Mouse (Mus musculus): ENCODE data around the gene Lcn6. TPM values are rescaled to one million over a fixed set of nuclear protein-coding genes. Genes with fewer than 3 reads are reported as not detected.

The Lcn6 gene
- not detected in 2 replicates for polyA plus RNA-seq (2015; fragmentation: Nextera tagmentation; extraction: Ambion mirVana)

DNA sequence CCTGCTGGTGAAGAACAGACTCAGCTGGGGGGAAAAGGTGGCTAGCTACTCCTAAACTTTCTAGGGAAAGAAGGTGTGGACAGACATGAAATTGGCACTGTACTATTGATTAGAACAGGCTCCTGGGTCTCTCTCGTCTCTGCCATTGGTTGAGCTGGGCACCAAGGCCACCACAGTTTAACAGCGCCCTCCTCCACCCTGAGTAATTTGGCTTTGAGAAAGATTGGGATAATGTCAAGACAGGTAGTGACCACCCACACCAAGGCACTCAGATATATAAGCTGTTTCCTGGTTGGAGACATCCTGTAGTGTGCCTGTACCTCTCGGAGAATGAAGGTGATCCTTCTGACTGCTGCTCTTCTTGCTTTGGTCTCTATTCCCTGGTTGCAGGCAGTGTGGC, at the start of gene Lcn6:
TSS of gene Lcn6 (plus strand) at position 301 of the 400 bp plus-strand sequence.
- Histone ChIP-seq H3K36me3 (ENCODE audit: control insufficient read depth, insufficient read depth, low read length) (no peaks in the 10 kb centered on the region), H3K4me1 (ENCODE audit: control insufficient read depth, insufficient read depth, low read length) (no peaks in the 10 kb centered on the region), H3K27me3 (ENCODE audit: control insufficient read depth, insufficient read depth, low read depth, low read length) (no peaks in the 10 kb centered on the region), H3K9ac (ENCODE audit: low read depth, low read length) (no peak within 1 kb of the TSS), H3K27ac (ENCODE audit: low read length) (no peak within 1 kb of the TSS), H3K9me3 (replicated peaks; ENCODE audit: control insufficient read depth, low read length, poor library complexity, severe bottlenecking) (no peaks in the 10 kb centered on the region), H3K4me2 (ENCODE audit: low read length) (no peak within 1 kb of the TSS), H3K4me3 (ENCODE audit: low read depth, low read length) (no peak within 1 kb of the TSS)
- WGBS, result 98% methylated on average over 3 of the region's 3 CpGs
- ATAC-seq, result no peak

GRCm38 (mm10) chr2:25627811-25628210, 48.8 kb upstream of the Lcn6 start, which contains the start of gene Fcna:
TSS of gene Fcna (minus strand) at chr2:25628030.
- no peak within 1 kb of the TSS for H3K4me3 ChIP-seq (ENCODE audit: low read depth, low read length)
- no peak within 1 kb of the TSS for H3K4me2 ChIP-seq (ENCODE audit: low read length)
- 81% methylated on average over 6 of the region's 6 CpGs for WGBS
- H3K36me3 ChIP-seq (ENCODE audit: control insufficient read depth, insufficient read depth, low read length), result no peaks in the 10 kb centered on the region
- no peaks in the 10 kb centered on the region for H3K9me3 ChIP-seq (replicated peaks; ENCODE audit: control insufficient read depth, low read length, poor library complexity, severe bottlenecking)
- no peaks in the 10 kb centered on the region for H3K27me3 ChIP-seq (ENCODE audit: control insufficient read depth, insufficient read depth, low read depth, low read length)
- H3K9ac ChIP-seq (ENCODE audit: low read depth, low read length), result no peak within 1 kb of the TSS
- no peak for ATAC-seq
- no peak within 1 kb of the TSS for H3K27ac ChIP-seq (ENCODE audit: low read length)
- H3K4me1 ChIP-seq (ENCODE audit: control insufficient read depth, insufficient read depth, low read length), result no peaks in the 10 kb centered on the region

DNA sequence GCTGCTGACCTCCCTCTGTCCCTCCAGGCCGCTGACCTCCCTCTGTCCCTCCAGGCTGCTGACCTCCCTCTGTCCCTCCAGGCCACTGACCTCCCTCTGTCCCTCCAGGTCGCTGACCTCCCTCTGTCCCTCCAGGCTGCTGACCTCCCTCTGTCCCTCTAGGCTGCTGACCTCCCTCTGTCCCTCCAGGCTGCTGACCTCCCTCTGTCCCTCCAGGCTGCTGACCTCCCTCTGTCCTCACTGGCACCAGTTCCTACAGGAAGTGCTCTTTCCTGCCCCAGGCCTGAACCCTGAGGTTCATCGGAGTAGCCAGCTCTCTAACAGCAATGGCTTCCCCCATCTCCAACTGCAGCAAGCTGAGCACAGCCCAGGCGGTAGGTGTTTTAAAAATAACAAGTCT, 47.8 kb upstream of the Lcn6 start:
- Histone ChIP-seq H3K9me3 (replicated peaks; ENCODE audit: control insufficient read depth, low read length, poor library complexity, severe bottlenecking) (no peaks in the 10 kb centered on the region), H3K36me3 (ENCODE audit: control insufficient read depth, insufficient read depth, low read length) (no peaks in the 10 kb centered on the region), H3K27me3 (ENCODE audit: control insufficient read depth, insufficient read depth, low read depth, low read length) (no peaks in the 10 kb centered on the region), H3K27ac (ENCODE audit: low read length) (no peak overlapping the region), H3K4me3 (ENCODE audit: low read depth, low read length) (no peak overlapping the region), H3K9ac (ENCODE audit: low read depth, low read length) (no peak overlapping the region), H3K4me2 (ENCODE audit: low read length) (no peak overlapping the region), H3K4me1 (ENCODE audit: control insufficient read depth, insufficient read depth, low read length) (no peaks in the 10 kb centered on the region)
- ATAC-seq, result no peak
- 46% methylated on average over 4 of the region's 4 CpGs for WGBS

DNA sequence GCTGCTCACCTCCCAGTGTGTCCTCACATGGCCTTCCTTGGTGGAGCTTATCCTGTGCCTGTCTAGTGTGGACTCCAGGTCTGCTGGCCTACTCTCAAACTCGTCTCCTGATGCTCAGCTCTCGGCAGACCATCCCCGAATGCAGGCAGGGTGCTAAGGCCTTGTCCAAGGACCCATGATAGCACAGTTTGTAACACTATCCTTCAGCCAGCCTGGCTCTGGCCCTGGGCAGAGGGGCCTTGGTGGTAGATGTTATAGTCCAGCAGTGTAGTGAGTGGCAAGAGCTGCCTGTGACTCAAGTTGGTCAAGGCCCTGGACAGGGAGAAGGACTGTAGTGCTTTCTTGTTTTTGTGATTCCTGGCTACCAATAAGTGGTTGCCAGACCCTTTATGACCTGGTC, 43.0 kb upstream of the Lcn6 start:
- Histone ChIP-seq H3K9ac (ENCODE audit: low read depth, low read length) (no peak overlapping the region), H3K4me2 (ENCODE audit: low read length) (no peak overlapping the region), H3K36me3 (ENCODE audit: control insufficient read depth, insufficient read depth, low read length) (no peaks in the 10 kb centered on the region), H3K9me3 (replicated peaks; ENCODE audit: control insufficient read depth, low read length, poor library complexity, severe bottlenecking) (no peaks in the 10 kb centered on the region), H3K27ac (ENCODE audit: low read length) (no peak overlapping the region), H3K4me3 (ENCODE audit: low read depth, low read length) (no peak overlapping the region), H3K27me3 (ENCODE audit: control insufficient read depth, insufficient read depth, low read depth, low read length) (no peaks in the 10 kb centered on the region), H3K4me1 (ENCODE audit: control insufficient read depth, insufficient read depth, low read length) (no peaks in the 10 kb centered on the region)
- 86% methylated on average over 3 of the region's 3 CpGs for WGBS
- no peak for ATAC-seq

GRCm38 (mm10) chr2:25634046-25634445, 42.5 kb upstream of the Lcn6 start:
- H3K36me3 ChIP-seq (ENCODE audit: control insufficient read depth, insufficient read depth, low read length), result no peaks in the 10 kb centered on the region
- 40% methylated on average over 1 of the region's 1 CpGs for WGBS

GRCm38 (mm10) chr2:25639890-25640289, 36.7 kb upstream of the Lcn6 start:
- H3K4me3 ChIP-seq (ENCODE audit: low read depth, low read length), result no peak overlapping the region
- no peak for ATAC-seq
- H3K36me3 ChIP-seq (ENCODE audit: control insufficient read depth, insufficient read depth, low read length), result no peaks in the 10 kb centered on the region
- H3K27me3 ChIP-seq (ENCODE audit: control insufficient read depth, insufficient read depth, low read depth, low read length), result no peaks in the 10 kb centered on the region
- H3K4me2 ChIP-seq (ENCODE audit: low read length), result no peak overlapping the region
- H3K27ac ChIP-seq (ENCODE audit: low read length), result no peak overlapping the region
- no peaks in the 10 kb centered on the region for H3K4me1 ChIP-seq (ENCODE audit: control insufficient read depth, insufficient read depth, low read length)
- no peak overlapping the region for H3K9ac ChIP-seq (ENCODE audit: low read depth, low read length)
- 15% methylated on average over 6 of the region's 6 CpGs for WGBS
- H3K9me3 ChIP-seq (replicated peaks; ENCODE audit: control insufficient read depth, low read length, poor library complexity, severe bottlenecking), result no peaks in the 10 kb centered on the region

More at GRCm38 (mm10) chr2:25634046-25634445, 42.5 kb upstream of the Lcn6 start:
- Histone ChIP-seq H3K27me3 (ENCODE audit: control insufficient read depth, insufficient read depth, low read depth, low read length) (no peaks in the 10 kb centered on the region), H3K4me1 (ENCODE audit: control insufficient read depth, insufficient read depth, low read length) (no peaks in the 10 kb centered on the region), H3K4me2 (ENCODE audit: low read length) (no peak overlapping the region), H3K27ac (ENCODE audit: low read length) (no peak overlapping the region), H3K9ac (ENCODE audit: low read depth, low read length) (no peak overlapping the region), H3K9me3 (replicated peaks; ENCODE audit: control insufficient read depth, low read length, poor library complexity, severe bottlenecking) (no peaks in the 10 kb centered on the region), H3K4me3 (ENCODE audit: low read depth, low read length) (no peak overlapping the region)
- no peak for ATAC-seq

GRCm38 (mm10) chr2:25652902-25653301, 23.7 kb upstream of the Lcn6 start, which contains the start of gene Lcn8:
TSS of gene Lcn8 (plus strand) at chr2:25653120.
- Histone ChIP-seq H3K9ac (ENCODE audit: low read depth, low read length) (no peak within 1 kb of the TSS), H3K9me3 (replicated peaks; ENCODE audit: control insufficient read depth, low read length, poor library complexity, severe bottlenecking) (no peaks in the 10 kb centered on the region), H3K4me2 (ENCODE audit: low read length) (no peak within 1 kb of the TSS), H3K4me3 (ENCODE audit: low read depth, low read length) (no peak within 1 kb of the TSS), H3K4me1 (ENCODE audit: control insufficient read depth, insufficient read depth, low read length) (no peaks in the 10 kb centered on the region), H3K27ac (ENCODE audit: low read length) (no peak within 1 kb of the TSS), H3K36me3 (ENCODE audit: control insufficient read depth, insufficient read depth, low read length) (no peaks in the 10 kb centered on the region), H3K27me3 (ENCODE audit: control insufficient read depth, insufficient read depth, low read depth, low read length) (no peaks in the 10 kb centered on the region)
- 75% methylated on average over 2 of the region's 2 CpGs for WGBS
- no peak for ATAC-seq

DNA sequence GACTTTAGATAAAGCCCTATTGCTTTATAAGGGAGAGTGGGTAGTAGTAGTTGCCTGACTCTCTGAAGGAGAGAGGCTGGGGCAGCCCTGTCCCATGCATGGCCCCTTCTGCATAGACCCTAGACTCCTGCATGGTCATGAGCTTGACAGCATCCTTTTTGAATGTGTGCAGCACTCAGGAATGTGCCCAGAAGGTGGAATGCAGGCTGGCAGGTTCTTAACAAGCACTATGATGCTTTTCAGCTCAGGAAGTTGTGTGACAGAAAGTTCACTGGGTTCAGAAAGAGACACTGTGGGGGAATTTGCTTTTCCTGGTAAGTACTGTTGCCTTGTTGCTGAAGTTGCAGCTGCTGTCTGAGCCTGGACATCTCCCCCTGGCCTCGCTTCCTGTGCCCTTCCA, 22.1 kb upstream of the Lcn6 start:
- Histone ChIP-seq H3K27ac (ENCODE audit: low read length) (no peak overlapping the region), H3K9ac (ENCODE audit: low read depth, low read length) (no peak overlapping the region), H3K4me2 (ENCODE audit: low read length) (no peak overlapping the region), H3K27me3 (ENCODE audit: control insufficient read depth, insufficient read depth, low read depth, low read length) (no peaks in the 10 kb centered on the region), H3K4me1 (ENCODE audit: control insufficient read depth, insufficient read depth, low read length) (no peaks in the 10 kb centered on the region), H3K36me3 (ENCODE audit: control insufficient read depth, insufficient read depth, low read length) (no peaks in the 10 kb centered on the region), H3K4me3 (ENCODE audit: low read depth, low read length) (no peak overlapping the region), H3K9me3 (replicated peaks; ENCODE audit: control insufficient read depth, low read length, poor library complexity, severe bottlenecking) (no peaks in the 10 kb centered on the region)
- WGBS, result 64% methylated on average over 1 of the region's 1 CpGs
- no peak for ATAC-seq

- H3K4me1 ChIP-seq (ENCODE audit: control insufficient read depth, insufficient read depth, low read length), result no peaks in the 10 kb centered on the region
- no peaks in the 10 kb centered on the region for H3K36me3 ChIP-seq (ENCODE audit: control insufficient read depth, insufficient read depth, low read length)
- no peak overlapping the region for H3K4me2 ChIP-seq (ENCODE audit: low read length)
- ATAC-seq, result no peak
- no peaks in the 10 kb centered on the region for H3K27me3 ChIP-seq (ENCODE audit: control insufficient read depth, insufficient read depth, low read depth, low read length)
- no peak overlapping the region for H3K27ac ChIP-seq (ENCODE audit: low read length)
- H3K4me3 ChIP-seq (ENCODE audit: low read depth, low read length), result no peak overlapping the region
- 82% methylated on average over 4 of the region's 4 CpGs for WGBS
- no peak overlapping the region for H3K9ac ChIP-seq (ENCODE audit: low read depth, low read length)
- H3K9me3 ChIP-seq (replicated peaks; ENCODE audit: control insufficient read depth, low read length, poor library complexity, severe bottlenecking), result no peaks in the 10 kb centered on the region
These were observed 19.9 kb upstream of the Lcn6 start for GRCm38 (mm10) chr2:25656691-25657090.
